Mouse (Mus musculus) layer of hippocampus, adult 18-20 months (tissue): ENCODE data around the gene Prim1. TPM values are rescaled to one million over a fixed set of nuclear protein-coding genes. Genes with fewer than 3 reads are reported as not detected.
A peak's percentile ranks its signal among the peaks of the same experiment; 100 is the strongest.

ENCODE experiments used
- DNase-seq, 2 experiments: peaks; one replicate each; pipeline ENCODE4 v3.0.0; 2022; ENCODE audit warnings: low spot score in 2 of 2
- long read RNA-seq: library from polyadenylated mRNA; stranded (forward); transcript quantifications from one replicate; pipeline ENCODE4 v2.0.0, GENCODE M21; 2021
- total RNA-seq, 2 experiments: library from RNA; stranded (reverse); gene quantifications; 2 replicates each; pipeline ENCODE4 v1.2.3; 2021

Gene Prim1
- total RNA-seq = 1 to 10 TPM; 6.8 to 7.4 TPM
- long read RNA-seq, partial matches to known transcripts = 0 of 3 reads
- long read RNA-seq, other reads (novel, unspliced or antisense) = 0 of 3 reads

DNA sequence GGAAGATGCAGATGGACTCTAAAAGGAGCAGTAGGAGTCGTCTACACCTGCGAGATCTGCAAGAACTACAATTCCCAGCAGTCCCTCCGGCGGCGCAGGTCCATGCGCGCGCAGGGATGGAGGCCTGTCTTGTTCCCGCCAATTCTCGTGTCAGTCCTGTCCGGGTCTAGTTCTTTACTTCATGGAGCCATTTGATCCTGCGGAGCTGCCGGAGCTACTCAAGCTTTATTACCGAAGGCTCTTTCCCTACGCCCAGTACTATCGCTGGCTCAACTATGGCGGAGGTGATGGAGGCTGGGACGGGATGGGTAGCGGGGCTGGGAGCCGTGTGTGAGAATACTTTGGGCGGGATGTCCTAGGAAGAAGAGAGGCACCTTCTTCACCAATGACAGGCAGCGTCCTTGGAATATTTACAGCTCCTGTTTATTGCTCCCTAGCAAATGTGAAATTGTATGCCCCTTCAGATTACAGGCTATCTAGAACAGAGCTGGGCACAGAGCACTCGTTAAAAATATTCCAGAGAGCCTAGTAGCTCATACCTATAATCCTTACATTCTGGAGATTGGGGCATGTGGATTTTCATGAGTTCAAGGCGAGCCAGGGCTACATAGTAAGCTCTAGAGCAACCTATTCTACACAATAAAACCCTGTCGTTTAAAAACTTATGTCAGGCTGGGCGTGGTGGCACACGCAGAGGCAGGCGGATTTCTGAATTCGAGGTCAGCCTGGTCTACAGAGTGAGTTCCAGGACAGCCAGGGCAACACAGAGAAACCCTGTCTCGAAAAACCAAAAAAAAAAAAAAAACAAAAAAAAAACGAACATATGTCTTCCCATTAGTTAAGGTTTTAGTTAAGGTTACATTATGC lies at the start of gene Prim1:
Prim1 (plus strand) TSS at position 101 of the 867 bp plus-strand sequence.
- peak; percentile 67 to 83 for DNase-seq

- DNase-seq = no peak
Measured at GRCm38 (mm10) chr10:127966506-127966905, 48.5 kb upstream of the Prim1 start.

DNA sequence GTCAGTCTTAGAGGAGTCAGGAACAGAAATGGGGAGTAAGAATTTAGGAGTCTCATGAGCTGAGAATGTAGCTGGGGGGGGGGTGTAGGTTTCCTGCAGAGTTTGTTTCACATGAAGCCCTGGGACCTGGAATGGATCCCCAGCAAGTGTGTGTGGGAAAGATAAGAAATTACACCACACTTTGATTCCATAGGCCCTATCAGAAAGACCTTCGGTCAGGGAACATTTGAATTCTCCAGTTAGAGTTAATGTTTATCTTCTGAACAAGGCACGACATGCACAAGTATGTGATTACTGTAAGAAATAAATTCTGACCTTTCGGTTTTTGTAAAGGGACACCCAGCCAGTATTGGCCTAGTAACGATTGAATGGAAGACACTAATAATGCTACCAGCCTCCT lies 45.1 kb upstream of the Prim1 start:
- DNase-seq = no peak

DNA sequence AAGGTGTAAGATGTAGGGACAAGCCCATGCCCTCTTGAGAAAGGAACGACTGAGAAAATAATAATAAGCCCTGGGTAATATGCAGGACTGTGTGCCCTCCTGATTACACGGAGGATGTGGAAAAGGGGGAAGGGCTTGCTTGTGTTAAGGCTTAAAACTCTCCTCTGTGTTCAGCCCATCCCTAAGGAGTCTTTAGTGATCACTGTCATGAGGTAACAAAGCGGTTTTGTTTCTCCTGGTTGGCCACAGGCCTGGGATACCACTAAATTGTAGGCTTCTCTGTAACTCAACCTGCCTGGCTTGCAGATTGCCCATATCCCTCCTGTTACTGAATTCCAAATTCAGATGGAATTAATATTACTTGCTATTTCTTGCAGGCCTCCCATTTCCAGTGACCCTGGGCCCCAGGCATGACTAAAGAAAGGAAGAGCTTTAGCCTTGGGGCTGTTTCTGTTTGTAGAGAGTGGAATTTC lies 44.6 kb upstream of the Prim1 start:
- no peak for DNase-seq

DNA sequence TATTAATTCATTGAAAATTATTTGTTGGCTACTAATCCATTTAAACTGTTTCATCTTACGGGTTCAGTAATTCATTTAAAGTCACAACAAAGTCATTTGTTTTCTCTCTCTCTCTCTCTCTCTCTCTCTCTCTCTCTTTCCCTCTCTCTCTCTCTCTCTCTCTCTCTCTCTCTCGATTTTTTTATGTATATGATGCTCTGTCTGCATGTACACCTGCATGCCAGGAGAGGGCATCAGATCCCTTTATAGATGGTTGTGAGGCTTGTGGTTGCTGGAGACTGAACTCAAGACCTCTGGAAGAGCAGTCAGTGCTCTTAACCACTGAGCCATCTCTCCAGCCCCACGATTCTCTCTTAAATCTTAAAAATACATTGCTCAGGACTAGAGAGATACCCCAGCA lies 43.8 kb upstream of the Prim1 start:
- no peak for DNase-seq

GRCm38 (mm10) chr10:127974062-127974461 lies 40.9 kb upstream of the Prim1 start:
- no peak for DNase-seq

- DNase-seq = no peak
Measured at GRCm38 (mm10) chr10:127975503-127975902, 39.5 kb upstream of the Prim1 start.

DNA sequence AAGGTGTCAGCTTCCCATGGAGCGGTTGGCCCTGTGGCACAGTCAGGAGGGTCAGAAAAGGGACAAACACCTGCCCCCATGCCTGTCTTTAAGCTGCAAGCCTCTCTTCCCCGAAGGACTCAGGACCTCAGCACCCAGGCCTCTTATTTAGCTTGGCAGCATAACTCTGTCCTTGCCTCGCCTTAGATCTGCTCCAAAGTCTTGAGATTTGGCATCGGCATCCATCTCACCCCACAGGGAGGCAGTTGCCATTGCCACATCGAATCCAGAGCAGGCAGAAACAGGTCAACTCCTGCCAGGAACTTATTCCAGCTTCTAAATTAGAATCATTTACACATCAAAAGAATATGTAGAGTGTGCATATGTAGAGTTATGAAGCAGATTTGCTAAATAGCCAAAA lies 30.3 kb upstream of the Prim1 start:
- DNase-seq = no peak

DNA sequence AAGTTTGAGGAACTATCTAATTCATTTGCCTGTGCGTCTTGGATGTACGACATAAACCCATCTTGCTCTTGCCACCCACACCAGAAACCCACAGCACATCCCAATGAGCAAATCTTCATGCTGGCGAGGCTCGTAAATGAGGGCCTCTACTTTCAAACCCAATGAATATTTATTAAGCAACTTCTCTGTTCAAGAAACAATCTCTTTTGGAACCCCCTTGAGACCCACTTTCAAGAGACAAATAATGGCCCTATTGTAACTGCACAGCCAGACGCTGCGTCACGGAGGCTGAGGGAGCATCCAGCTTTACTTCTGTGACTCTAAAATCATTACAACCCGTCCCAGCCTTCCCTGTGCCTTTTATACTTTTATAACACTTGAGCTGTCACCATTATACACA lies 29.4 kb upstream of the Prim1 start:
- DNase-seq = no peak

- no peak for DNase-seq
Measured at GRCm38 (mm10) chr10:127996690-127997089, 18.3 kb upstream of the Prim1 start.

DNA sequence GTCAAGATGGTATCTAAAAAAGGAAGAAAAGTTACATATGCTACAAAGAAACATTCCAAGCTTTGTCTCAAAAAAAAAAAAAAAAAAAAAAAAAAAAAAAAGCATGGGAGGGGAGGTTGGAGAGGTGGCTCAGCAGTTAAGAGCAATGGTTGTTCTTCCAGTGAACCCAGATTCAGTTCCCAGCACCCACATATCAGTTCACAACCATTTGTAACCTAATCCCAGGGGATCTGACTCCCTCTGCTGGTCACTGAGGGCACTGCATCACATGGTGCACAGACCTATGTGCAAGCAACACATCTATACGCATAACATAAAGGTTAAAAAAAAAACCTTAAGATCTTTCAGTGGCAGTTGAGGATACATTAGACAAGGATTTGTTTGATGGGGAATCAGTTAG lies 16.7 kb upstream of the Prim1 start:
- DNase-seq = no peak

DNA sequence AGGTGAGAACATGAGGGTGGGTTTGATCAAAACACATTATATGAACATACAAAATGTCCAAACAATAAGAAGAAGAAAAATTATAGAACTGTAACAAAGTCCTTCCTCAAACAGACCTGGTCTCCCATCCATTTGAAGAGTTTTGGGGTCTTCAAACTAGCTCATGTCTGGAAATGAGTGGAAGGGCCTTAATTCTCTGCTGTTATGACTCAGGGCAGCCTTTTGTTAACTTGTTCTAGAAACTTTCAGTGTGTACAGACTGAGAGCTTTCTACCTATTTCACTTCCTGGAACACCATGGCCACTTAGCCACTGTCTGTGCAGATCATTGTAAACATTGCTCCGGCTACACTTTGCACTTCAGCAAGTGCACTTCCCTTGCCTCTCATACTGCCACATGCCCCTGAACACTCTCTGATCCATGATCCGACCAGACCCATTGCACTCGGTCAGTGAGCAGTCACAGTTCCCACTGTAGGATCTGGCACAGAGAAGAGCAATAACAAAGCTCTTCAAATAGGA lies 11.6 kb upstream of the Prim1 start:
- no peak for DNase-seq

DNA sequence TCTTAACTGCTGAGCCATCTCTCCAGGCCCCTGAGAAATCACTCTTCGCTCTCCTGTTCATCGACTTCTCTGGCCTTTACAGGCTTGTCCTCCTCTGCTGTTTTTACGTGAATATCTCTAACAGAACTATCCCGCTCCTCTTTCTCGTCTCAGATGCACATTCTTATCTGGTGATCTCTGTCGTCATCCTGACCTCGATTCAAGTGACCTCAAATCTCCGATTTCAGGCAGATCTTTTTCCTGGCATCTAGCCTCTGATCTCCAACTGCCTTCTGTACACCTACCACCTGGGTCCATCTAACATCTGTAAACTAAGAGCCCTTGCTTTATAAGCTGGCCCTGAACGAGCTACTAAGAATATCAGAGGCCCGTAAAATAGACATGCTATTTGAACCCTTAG lies 10.1 kb upstream of the Prim1 start:
- DNase-seq = no peak

GRCm38 (mm10) chr10:128005479-128005878 lies 9.5 kb upstream of the Prim1 start:
- no peak for DNase-seq

DNA sequence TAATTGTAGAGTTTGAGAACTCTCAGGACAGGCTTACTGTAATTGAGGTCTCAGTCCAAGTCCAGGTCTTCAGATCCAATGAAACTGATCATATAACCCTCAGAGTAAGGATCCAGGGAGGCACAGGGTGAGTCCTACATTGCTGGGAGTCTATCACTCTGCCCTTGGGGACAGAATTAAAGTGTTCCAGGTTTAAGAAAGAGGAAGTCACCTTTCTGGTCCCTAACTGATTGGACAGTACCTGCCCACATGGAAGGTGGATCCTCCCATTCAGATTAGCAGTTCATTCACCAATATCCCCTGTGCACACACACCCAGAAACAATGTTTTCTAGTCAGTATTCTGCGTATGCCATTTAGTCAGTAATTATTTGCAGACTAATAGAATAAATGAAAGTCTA lies 7.5 kb upstream of the Prim1 start, which contains the start of gene Hsd17b6:
Hsd17b6 (minus strand) TSS at position 166 of the 400 bp plus-strand sequence.
- no peak for DNase-seq

DNA sequence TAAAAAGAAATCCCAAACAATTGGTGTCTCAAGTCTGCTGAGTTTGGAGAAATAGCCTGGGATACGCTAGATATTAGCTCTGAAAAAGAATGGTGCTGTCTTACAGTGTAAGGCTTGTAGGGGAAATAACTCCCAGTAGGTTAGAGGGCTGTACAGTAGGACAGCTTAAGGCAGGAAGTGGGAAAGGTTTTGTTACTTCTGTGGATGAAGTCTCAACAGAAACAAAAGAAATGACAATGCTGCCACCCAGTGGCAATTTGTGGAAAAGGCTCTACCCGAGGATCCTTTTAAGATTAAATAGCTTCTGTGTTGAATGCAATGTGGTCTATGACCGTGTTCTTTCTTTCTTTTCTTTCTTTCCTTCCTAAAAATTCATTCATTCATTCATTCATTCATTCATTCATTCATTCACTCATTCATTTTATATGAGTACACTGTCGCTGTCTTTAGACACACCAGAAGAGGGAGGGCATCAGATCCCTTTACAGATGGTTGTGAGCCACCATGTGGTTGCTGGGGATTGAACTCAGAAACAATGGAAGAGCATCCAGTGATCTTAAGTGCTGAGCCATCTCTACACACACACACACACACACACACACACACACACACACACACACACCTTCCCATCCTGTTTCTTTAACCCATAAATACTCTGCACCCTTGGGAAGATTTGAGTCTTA lies 6.6 kb upstream of the Prim1 start:
- peak; percentile 44 to 88 for DNase-seq

- no peak for DNase-seq
Measured at GRCm38 (mm10) chr10:128009735-128010134, 5.2 kb upstream of the Prim1 start.

GRCm38 (mm10) chr10:128022196-128022595 lies 7.2 kb downstream of the Prim1 start:
- no peak for DNase-seq

GRCm38 (mm10) chr10:128023496-128023895 lies 8.5 kb downstream of the Prim1 start:
- DNase-seq = no peak

DNA sequence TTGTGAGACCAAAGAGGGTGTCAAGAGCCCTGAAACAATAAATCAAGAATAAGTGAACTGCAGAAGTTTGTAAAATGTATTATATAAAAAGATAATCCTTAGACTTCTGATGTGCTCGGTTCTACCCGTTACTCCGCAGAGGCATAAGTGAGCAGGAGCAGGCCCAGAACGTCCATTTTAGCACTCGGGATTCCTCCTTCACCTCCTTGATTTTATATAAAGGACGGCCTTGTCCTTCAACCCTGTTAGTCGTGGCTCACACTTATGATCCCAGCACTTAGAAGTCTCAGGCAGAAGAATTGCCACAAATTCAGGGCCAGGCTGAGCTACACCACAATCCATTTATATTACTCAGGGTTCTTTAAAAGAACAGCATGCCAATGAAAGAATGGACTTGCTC lies 15.0 kb downstream of the Prim1 start:
- DNase-seq = no peak

DNA sequence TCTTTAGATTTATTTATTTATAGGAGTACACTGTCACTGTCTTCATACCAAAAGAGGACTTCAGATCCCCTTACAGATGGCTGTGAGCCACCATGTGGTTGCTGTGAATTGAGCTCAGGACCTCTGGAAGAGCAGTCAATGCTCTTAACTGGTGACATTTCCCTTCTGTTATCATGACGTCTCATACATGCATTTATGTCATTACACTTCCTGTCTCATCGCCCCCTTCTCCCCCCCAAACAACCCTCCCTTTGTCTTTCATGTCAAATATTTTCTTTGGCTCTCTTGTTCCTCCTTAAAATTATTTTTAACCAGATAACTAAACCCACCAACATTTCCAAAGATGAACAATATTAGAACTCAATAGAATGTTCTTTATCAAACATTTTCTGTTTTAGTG lies 15.9 kb downstream of the Prim1 start:
- no peak for DNase-seq
